Comparison of ENCODE assay signal across 1 mouse cellular context in the genomic region with DNA sequence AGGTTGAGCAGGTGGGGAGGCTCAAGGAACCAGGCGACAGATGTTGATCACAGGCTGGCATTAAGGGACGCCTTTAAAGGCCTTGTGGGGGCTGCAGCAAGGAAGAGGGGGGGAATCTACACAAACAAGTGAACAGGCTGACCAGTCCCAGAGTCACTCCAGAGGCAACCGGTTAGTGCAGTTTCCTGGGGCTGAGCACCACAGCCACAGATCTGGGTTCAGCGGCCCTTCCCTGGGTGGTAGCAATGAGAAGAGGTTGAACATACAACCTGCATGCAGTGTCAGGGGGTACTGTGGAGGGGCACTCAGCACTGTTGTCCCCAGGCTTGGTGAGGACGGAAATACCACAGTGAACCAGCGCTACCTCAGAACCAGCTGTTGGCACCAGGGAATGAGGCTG.
TF ChIP-seq lines count a peak whose summit lies in the region.

No protein-coding gene starts in this region.

TF ChIP-seq in myocyte, 11 proteins besides CTCF, POLR2A, EP300 and RAD21 (continued from another document):
- TF ChIP-seq MYOG (IDR thresholded peaks at IDR 0.05; ENCODE audit: control insufficient read depth in 1 of 3, insufficient read depth in 1 of 3, insufficient read length in 2 of 3, low read depth in 2 of 3), result no peak
- no peak for TF ChIP-seq MYOD1 (IDR thresholded peaks at IDR 0.05; ENCODE audit: control insufficient read depth in 1 of 3, insufficient read length in 2 of 3, low read depth in 2 of 3)
